Mouse (Mus musculus) forebrain, embryonic 14.5 days (tissue): ENCODE data around the gene Arhgap22. TPM values are rescaled to one million over a fixed set of nuclear protein-coding genes. Genes with fewer than 3 reads are reported as not detected.

Source experiments
- ATAC-seq: fragments of 200-750 bp; cut with Nextera tagmentation; 2 replicates; pipeline ENCODE4 v1.8.0; 2017; ENCODE audit warnings: mild to moderate bottlenecking, moderate library complexity
- DNase-seq: peaks from one replicate; pipeline ENCODE4 v3.0.0-alpha.2; 2015; ENCODE audit warnings: low spot score
- H3K27ac ChIP-seq: fragments of 300-500 bp; sonication (generic); 2 replicates; pipeline ENCODE4 v1.5.1; 2014; ENCODE audit warnings: low read depth, mild to moderate bottlenecking, control low read depth, low read length, moderate library complexity
- H3K27me3 ChIP-seq: fragments of 300-500 bp; sonication (generic); replicated peaks from 2 replicates; pipeline ENCODE4 v1.6.1; 2014; ENCODE audit warnings: low read length, control low read depth, mixed read lengths; ENCODE audit not compliant: control insufficient read depth, insufficient read depth
- H3K36me3 ChIP-seq: fragments of 300-500 bp; sonication (generic); 2 replicates; pipeline ENCODE4 v1.6.1; 2014; ENCODE audit warnings: low read length, control low read depth; ENCODE audit not compliant: control insufficient read depth, insufficient read depth
- H3K4me1 ChIP-seq: fragments of 300-500 bp; sonication (generic); 2 replicates; pipeline ENCODE4 v1.6.1; 2014; ENCODE audit warnings: antibody characterized with exemption, low read length, control low read depth; ENCODE audit not compliant: control insufficient read depth, insufficient read depth
- H3K4me2 ChIP-seq: fragments of 300-500 bp; sonication (generic); 2 replicates; pipeline ENCODE4 v1.6.1; 2014; ENCODE audit warnings: mild to moderate bottlenecking, control low read depth, low read length
- H3K4me3 ChIP-seq: fragments of 300-500 bp; sonication (generic); 2 replicates; pipeline ENCODE4 v1.5.1; 2014; ENCODE audit warnings: low read depth, low read length, control low read depth
- H3K9ac ChIP-seq: fragments of 300-500 bp; sonication (generic); 2 replicates; pipeline ENCODE4 v1.6.1; 2014; ENCODE audit warnings: mild to moderate bottlenecking, low read length, control low read depth, moderate library complexity
- H3K9me3 ChIP-seq: fragments of 300-500 bp; sonication (generic); replicated peaks from 2 replicates; pipeline ENCODE4 v1.6.1; 2016; ENCODE audit warnings: low read length, control low read depth, mixed read lengths; ENCODE audit not compliant: control insufficient read depth
- WGBS: fragments of 180-500 bp; shearing (Covaris S2); extraction: QIAGEN DNeasy Blood & Tissue Kit; methylation state at CpG from one replicate; pipeline ENCODE4 v1.1.7; 2014; 5-methylcytosine and 5-hydroxymethylcytosine counted together
- polyA plus RNA-seq: library from polyadenylated mRNA; unstranded; fragments of >200 nt; fragmentation: Nextera tagmentation; extraction: Ambion mirVana; gene quantifications from 2 replicates; pipeline ENCODE4 v1.2.1, GENCODE M21; 2014

Arhgap22 gene
- polyA plus RNA-seq: 0.72 and 2.9 TPM in 2 replicates

- no peak within 1 kb of the TSS for H3K27ac ChIP-seq
- no peaks in the 10 kb centered on the region for H3K4me1 ChIP-seq
- peak within 1 kb of the TSS; percentile 54 for H3K9ac ChIP-seq
- ATAC-seq (peak; percentile 89), DNase-seq (peak; percentile 88)
- H3K4me3 ChIP-seq: no peak within 1 kb of the TSS
- no peaks in the 10 kb centered on the region for H3K9me3 ChIP-seq
- WGBS: 20% methylated on average over 28 of the region's 28 CpGs
- peak within 1 kb of the TSS; percentile 45 for H3K4me2 ChIP-seq
- no peaks in the 10 kb centered on the region for H3K36me3 ChIP-seq
- H3K27me3 ChIP-seq: 0 out of 2 replicates have a peak, but pooled peaks cover 7% of the 10 kb centered on the region
Observed at GRCm38 (mm10) chr14:33213823-33214766, at the start of gene Arhgap22. Arhgap22 (plus strand) TSS chr14:33214026.

DNA sequence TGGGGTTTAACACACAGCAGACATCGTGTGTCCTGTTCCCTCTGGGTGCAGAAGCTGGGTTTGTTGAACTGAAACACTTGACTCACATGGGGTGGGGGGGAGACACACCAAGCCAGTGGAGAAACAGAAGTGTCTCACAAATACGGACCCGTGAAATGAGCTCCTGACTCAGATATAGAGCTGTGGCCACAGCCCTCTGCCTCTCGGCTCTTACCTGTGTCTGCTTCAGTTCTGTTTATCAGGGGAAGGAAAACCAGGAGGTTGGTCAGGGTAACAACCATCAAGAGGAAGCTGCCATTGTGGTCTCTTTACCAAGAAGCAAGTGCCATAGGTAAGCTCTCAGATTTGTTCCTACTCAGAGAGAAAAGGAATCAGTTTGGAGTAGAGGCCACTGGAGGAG is 45.1 kb upstream of the Arhgap22 start:
- H3K27me3 ChIP-seq: no peaks in the 10 kb centered on the region
- H3K4me1 ChIP-seq: no peaks in the 10 kb centered on the region
- H3K4me3 ChIP-seq: no peak overlapping the region
- DNase-seq (no peak), ATAC-seq (no peak)
- H3K27ac ChIP-seq: no peak overlapping the region
- H3K36me3 ChIP-seq: no peaks in the 10 kb centered on the region
- H3K9ac ChIP-seq: no peak overlapping the region
- no peak overlapping the region for H3K4me2 ChIP-seq
- 83% methylated on average over 4 of the region's 4 CpGs for WGBS
- H3K9me3 ChIP-seq: no peaks in the 10 kb centered on the region

DNA sequence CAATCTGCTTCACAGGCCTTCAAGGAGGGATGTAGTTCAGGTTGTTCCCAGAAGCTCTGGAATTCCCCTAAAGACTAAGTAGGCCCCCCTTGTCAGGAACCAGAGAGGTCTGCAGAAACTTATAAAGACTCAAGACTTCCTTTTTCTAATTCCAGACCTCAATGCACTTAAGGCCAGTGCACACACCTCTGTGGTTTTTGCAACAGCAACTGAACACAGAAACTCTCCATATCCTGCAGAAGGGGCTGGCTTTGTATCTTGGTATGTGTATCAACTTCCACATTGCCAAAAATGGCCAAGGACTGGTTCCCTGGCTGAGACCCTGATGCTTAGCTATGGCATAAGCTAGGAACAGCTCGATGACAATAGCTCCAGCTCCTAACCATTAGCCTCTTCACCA is 41.9 kb upstream of the Arhgap22 start:
- no peaks in the 10 kb centered on the region for H3K27me3 ChIP-seq
- H3K4me3 ChIP-seq: no peak overlapping the region
- no peaks in the 10 kb centered on the region for H3K4me1 ChIP-seq
- H3K4me2 ChIP-seq: no peak overlapping the region
- 87% methylated on average over 1 of the region's 1 CpGs for WGBS
- no peaks in the 10 kb centered on the region for H3K9me3 ChIP-seq
- DNase-seq: no peak
- H3K27ac ChIP-seq: no peak overlapping the region
- H3K9ac ChIP-seq: no peak overlapping the region
- ATAC-seq: no peak
- H3K36me3 ChIP-seq: no peaks in the 10 kb centered on the region

- WGBS: 88% methylated on average over 4 of the region's 4 CpGs
- H3K9ac ChIP-seq: no peak overlapping the region
- no peak overlapping the region for H3K4me2 ChIP-seq
- H3K4me1 ChIP-seq: no peaks in the 10 kb centered on the region
- DNase-seq (no peak), ATAC-seq (no peak)
- H3K36me3 ChIP-seq: no peaks in the 10 kb centered on the region
- no peaks in the 10 kb centered on the region for H3K9me3 ChIP-seq
- H3K27me3 ChIP-seq: no peaks in the 10 kb centered on the region
- no peak overlapping the region for H3K27ac ChIP-seq
- no peak overlapping the region for H3K4me3 ChIP-seq
Observed at GRCm38 (mm10) chr14:33175059-33175821, 38.6 kb upstream of the Arhgap22 start.

DNA sequence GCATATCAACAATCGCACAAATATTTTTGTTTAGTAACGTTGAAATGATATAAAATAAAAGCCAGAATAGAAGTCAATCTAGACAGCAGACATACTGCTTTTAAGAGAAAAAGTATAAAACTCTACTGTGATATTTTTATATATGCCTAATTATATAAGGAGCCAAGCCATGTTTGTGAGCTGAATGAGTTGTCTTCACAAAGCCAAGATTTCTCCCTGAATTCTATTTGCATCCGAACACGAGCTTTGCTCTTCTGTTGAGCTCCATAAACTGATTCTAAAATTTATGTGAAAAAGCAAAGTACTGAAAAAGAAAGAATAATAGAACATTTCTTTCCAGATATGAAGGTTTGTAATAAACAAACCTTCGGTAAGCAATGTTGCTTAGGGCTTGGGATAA is 33.7 kb upstream of the Arhgap22 start:
- no peak overlapping the region for H3K4me2 ChIP-seq
- no peak for ATAC-seq
- no peaks in the 10 kb centered on the region for H3K9me3 ChIP-seq
- 91% methylated on average over 5 of the region's 5 CpGs for WGBS
- no peak overlapping the region for H3K27ac ChIP-seq
- no peak for DNase-seq
- H3K36me3 ChIP-seq: no peaks in the 10 kb centered on the region
- H3K4me1 ChIP-seq: no peaks in the 10 kb centered on the region
- H3K9ac ChIP-seq: no peak overlapping the region
- no peaks in the 10 kb centered on the region for H3K27me3 ChIP-seq
- no peak overlapping the region for H3K4me3 ChIP-seq

DNA sequence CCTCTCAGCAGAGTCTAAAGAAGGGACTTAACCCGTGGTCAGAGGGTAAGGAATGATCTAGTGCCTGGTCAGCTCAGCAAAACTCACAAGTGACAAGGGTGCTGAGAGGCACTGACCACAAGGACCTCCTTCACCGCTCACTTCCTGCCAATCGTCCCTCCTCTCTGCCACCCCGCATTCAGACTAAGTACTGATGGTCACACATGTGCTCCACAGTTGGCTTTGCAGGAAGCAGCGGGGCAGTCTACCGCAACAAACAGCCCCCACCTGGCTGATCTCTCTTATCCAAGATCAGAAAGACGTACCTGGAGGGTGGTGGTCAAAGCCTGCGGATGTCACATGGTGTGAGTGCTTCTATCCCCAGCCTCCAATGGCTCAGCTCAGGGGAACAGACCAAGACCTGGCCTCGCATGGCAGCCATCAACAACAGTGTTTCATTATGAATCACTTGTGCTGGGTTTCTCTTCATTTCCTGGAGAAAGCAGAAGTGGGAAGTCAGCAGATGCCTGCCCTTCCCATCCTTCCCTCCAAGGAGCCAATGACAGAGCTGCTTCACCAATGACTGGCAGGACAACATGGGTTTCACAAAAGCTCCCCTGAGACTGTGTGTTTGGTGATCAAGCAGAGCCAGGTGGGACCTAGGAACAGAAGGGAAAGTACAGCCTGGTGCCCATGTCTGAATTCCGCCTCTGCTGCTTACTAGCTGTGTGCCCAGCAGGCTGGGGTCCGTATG is 28.6 kb upstream of the Arhgap22 start, which contains the start of gene Wdfy4:
TSS of gene Wdfy4 (minus strand) at position 441 of the 733 bp plus-strand sequence.
- WGBS: 89% methylated on average over 11 of the region's 11 CpGs
- DNase-seq: no peak
- Histone ChIP-seq H3K4me3 (no peak within 1 kb of the TSS), H3K4me1 (no peaks in the 10 kb centered on the region), H3K9ac (no peak within 1 kb of the TSS), H3K36me3 (no peaks in the 10 kb centered on the region), H3K27ac (no peak within 1 kb of the TSS), H3K27me3 (no peaks in the 10 kb centered on the region), H3K4me2 (no peak within 1 kb of the TSS), H3K9me3 (no peaks in the 10 kb centered on the region)
- no peak for ATAC-seq

GRCm38 (mm10) chr14:33187201-33187600 is 26.6 kb upstream of the Arhgap22 start:
- H3K27ac ChIP-seq: no peak overlapping the region
- ATAC-seq: no peak
- H3K4me3 ChIP-seq: no peak overlapping the region
- 42% methylated on average over 4 of the region's 4 CpGs for WGBS
- no peaks in the 10 kb centered on the region for H3K9me3 ChIP-seq
- H3K4me2 ChIP-seq: no peak overlapping the region
- H3K4me1 ChIP-seq: no peaks in the 10 kb centered on the region
- DNase-seq: no peak
- H3K9ac ChIP-seq: no peak overlapping the region
- H3K36me3 ChIP-seq: no peaks in the 10 kb centered on the region
- H3K27me3 ChIP-seq: no peaks in the 10 kb centered on the region

DNA sequence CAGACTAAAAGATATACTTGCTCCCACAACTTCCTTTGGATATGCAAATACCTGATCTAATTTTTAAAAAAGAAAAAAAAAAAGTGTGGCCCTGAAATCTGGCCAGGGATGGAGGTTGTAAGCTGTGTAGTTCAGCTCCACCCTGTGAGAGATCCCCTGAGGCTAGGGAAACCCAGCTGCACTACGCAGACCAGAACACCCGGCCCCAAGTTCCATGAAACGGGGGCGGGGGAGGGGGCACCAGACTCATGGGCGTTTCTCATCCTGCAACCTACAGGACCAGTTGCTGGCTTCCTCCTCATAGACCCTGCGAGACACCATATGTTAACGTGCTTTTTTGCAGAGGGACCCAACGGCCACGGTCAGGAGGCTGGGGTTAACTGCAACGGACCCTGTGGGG is 24.6 kb upstream of the Arhgap22 start:
- Histone ChIP-seq H3K27me3 (no peaks in the 10 kb centered on the region), H3K27ac (no peak overlapping the region), H3K9me3 (no peaks in the 10 kb centered on the region), H3K36me3 (no peaks in the 10 kb centered on the region), H3K9ac (no peak overlapping the region), H3K4me3 (no peak overlapping the region), H3K4me1 (no peaks in the 10 kb centered on the region), H3K4me2 (no peak overlapping the region)
- WGBS: 82% methylated on average over 10 of the region's 10 CpGs
- DNase-seq: no peak
- no peak for ATAC-seq
